Mouse (Mus musculus) c-Kit-negative CD71-positive TER-119-positive erythroid progenitor cells, embryonic 14.5 days (primary cell): Measurements from ENCODE around the gene Krt75.

Experiments used
- DNase-seq: peaks from one replicate; pipeline ENCODE4 v3.0.0-alpha.2; 2013; ENCODE audit warnings: low read depth, low spot score

Gene Krt75

DNA sequence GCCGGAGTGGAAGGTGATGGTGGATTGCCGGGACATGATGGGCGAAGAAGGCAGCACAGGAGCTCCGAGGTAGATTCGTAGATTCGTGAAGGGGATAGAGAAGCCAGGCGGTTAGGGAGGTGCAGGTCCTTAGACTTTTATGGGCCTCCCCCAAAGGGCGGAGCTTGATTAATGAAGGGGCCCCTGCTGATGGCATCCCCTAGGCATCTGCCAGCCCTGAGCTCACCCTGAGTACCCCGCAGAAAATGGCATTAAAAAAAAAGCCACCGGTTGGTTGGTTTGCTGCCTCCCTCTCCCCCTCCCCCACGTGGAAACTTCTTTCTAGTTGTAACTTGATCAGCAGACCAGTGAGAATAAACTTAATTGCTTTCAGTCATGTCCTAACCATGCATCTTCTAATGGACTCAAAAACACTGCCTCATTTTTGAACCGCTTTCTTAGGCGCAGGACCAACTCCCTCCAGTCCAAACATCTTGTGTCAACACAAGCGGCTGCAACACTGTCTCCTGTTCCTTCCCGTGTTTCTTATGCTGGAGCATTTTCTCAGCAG, at the start of gene Krt75:
Krt75 (minus strand) TSS at position 109 of the 550 bp plus-strand sequence.
- DNase-seq: no peak

DNA sequence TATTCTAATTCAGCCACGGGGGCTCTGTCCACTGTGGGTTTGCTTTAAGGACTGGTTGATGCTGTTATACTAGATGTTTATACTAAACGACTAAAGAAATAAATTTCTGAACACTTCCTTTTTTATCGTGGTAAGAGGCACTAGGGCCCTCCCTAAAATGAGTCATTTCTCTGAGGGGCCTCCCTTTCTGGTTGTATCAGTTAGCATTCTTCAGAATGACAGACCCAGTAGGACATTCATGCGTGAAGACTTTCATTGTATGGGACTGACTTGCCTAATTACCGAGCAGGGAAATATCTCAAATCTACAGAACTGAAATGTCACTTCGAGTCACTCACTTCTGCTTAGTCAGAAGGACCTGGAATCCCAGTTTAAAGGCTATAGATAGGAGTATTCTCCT, 25.4 kb upstream of the Krt75 start:
- no peak for DNase-seq

DNA sequence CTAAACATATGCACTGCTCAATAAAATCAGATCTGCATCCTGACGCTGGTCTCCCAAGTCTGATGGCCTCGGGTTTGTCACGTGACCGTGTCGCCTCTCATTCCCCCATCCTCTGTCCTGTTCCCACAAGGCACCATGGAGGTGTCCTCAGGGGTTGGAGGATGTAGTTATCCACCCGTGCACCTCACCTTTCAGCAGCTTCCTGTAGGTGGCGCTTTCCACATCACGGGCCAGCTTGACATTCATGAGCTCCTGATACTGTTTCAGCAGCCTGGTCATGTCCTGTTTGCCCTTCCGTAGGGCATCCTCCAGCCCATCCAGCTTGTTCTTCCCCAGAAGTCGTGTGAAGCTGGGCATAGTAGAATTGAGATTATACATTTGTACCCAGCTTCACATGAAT, 14.5 kb upstream of the Krt75 start:
- no peak for DNase-seq

DNA sequence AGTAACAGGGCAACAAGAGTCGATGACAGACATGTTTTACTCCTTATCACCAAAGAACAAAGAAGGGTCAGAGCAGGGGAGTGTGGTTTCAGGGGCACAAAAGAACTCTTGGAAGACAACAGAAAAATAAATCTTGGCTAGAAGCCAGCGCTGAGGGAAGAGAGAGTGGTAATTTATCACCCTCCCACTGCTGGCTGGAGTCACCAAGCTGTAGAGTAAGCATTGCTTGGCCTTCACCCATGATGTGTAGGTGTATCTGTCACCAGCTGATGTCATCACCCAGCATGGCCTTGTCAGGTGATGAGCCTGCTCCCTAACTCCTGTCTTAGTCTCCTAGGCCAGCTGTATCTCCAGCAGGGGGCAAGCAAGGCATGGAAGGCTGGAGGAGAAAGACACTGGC, 10.8 kb upstream of the Krt75 start:
- no peak for DNase-seq

DNA sequence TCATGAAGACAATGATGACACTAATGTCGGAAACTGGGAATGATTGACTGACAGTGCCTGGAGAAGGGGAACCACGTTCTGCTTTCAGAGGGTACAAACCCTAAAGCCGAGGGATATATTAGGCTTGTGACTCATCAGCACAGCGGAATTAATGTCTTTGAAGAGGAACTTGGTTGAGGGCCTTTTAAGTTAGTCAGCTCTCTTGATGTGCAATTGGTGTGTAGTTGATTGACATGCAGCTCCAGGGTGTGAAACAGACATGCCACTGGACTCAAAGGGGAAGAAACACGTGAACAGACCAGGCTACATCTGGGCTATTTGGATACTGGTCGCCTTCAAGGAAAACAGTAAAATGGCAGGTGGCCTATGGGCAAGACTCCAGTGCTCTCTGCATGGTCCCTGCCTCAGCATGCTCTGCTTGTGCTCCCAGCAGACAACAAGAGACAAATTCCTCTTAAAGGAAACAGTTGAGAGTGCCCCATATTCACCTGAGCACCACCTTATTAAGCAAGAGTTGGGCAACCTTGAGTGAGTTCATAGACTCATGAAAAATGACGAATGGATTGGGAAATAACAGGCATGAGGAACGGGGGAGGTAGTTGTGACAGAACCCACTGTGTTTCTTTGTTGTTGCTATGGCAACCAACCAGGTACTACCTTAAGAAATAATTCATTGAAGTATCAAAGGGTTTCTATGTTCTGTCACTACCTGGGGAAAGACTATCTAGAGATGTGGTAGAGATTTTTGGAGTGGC, 9.7 kb upstream of the Krt75 start:
- DNase-seq: no peak

DNA sequence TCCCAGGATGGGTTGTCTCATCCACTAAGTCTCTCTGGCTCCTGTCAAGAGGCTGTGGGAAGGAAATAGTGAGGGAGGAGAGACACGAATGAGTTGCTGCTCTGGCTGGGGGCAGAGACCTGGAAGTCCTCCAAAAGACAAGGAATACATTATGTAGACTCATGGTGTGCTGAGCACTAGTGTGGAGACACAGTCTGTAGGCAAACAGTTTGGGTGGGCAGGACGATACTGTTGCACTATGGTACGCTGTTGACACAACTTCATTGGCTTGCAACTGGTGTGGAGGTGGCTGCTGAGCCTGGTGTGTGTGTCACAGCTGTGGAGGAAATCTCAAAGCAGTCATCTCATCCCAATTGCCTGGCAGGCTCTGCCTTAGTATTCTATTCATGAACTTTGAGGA, 8.0 kb upstream of the Krt75 start:
- DNase-seq: no peak

DNA sequence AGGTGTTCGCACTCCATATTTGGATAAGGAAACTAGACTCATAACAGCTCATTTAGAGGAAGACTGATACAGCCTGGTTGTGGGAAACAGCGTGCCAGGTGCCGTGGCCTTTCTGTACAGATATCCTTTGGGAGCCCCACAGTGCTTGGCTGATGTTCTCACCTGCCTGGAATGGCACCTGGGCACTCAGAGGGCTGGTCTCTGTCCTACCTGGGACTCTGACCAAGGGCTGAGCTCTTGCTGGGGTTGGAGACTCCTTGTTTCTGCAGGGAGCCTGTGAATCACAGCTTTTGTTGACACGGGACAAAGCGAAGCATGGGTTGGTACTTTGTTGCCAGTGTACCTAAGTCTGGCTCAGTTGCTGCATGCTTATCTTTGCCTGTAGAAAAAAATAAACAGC, 1.8 kb upstream of the Krt75 start:
- no peak for DNase-seq

DNA sequence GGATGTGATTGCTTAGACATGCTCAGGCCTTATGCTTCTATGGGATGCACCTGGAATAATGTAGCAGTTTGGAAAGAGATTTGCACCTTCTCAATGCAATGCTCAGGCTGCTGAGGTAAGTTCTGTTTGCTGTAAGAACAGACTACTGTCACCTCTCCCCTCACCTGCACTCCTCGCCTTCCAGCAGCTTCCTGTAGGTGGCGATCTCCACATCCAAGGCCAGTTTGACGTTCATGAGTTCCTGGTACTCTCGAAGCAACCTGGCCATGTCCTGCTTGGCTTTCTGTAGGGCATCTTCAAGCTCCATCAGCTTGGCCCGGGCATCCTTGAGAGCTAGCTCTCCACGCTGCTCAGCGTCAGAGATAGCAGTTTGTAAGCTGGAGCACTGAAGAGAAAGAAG, 5.9 kb downstream of the Krt75 start:
- DNase-seq: no peak

DNA sequence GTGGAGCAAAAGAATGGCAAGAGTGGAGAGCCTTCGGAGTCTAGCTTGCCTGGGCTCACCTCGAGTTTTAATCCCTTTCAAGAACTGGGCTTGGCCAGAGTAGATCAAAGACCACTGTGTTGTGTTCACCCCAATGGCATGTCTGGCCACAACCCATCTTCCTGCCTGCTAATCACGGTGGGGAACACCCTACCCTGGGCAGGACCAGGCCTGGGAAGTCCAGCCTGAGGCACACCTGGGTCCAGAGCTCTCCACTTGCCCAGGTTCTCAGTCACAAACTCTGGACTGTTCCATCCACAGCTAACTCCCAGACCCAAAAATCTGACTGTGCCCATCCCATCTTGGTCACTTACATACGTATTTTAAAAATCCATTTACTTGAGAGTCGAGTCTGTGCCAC, 10.9 kb downstream of the Krt75 start, which contains the start of gene Krt90:
Krt90 (minus strand) TSS at position 101 of the 400 bp plus-strand sequence.
- no peak for DNase-seq

DNA sequence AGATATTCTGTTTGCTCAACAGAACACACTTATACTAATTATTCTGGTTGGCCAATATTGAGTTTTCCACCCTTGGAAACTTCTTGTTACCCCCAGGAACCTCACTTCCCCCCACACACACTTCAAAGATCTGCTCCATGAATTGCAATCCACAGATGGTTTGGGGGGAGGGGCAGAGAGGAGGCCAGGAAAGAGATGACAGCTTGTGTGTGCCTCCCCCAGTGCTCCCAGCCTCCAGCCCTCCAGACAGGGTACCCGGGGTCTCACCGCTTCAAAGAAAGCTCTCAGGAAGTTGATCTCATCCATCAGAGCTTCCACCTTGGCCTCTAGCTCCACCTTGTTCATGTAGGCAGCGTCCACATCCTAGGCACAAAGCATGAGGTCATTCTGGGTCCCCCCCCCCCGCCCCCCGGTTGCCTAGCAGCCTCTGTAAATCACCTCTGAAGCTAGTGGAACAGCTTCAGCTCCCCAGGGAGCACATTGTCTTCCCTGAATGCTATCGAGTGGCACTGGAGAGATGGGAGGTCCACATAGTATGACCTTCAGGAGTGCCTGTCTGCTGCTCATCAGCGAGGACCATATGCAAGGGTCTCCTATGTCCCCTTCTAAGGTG, 15.6 kb downstream of the Krt75 start:
- no peak for DNase-seq

DNA sequence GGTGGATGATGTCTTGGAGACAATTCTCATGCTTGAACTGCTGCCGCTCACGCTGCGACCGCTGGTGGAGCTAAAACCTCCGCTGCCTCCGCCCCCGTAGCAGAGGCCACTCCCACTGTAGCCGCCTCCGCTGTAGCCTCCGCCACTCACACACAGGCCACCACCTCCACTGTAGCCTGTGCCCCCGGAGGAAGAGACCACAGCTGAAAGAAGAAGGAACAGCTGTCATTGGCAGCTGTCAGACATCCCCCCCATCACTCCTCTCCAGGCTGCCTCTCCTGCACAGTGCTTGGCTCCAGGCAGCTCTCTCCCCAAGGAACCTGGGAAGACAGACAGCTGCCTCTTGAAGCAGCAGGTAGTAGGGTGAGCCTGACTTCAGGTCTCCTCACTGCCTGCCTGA, 20.5 kb downstream of the Krt75 start:
- no peak for DNase-seq

DNA sequence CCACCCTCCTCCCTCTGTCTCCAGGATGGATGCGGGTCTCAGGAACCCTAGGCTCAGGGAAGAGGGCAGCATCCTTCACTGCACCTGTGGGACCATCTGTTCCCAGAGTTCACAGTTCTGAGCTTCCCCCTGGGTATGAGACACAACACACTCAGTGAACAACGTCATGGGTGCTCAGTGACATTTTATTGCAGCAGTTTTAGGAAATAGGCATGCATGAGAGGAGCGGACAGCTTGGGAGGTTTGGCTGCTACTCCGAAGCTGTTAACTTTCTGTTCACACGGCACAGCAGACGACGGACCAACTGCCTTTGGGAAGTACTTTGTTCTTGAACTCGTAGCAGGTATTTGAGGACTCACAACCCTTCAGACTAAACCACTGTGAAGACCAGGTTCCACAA, 21.5 kb downstream of the Krt75 start:
- no peak for DNase-seq

DNA sequence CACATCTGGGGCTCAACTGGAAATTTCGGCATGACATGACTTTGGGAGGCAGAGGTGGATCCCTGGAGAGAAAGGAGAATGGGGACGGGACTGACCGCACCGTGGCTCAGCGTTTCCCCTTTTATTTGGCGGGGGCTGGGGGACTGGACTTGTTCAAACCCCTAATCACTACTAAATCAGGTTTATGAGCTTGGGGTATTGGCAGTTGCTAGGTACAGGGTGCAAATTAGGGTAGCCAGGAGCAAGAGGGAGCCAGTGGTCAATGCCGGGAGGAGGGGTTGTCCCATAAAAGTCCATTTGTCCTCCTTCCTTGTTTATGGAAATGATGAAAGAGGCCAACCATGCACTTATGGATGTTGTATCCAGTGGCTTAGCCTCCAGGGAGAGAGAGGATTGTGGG, 23.1 kb downstream of the Krt75 start, which contains the start of gene Krt82:
Krt82 (minus strand) TSS at position 101 of the 400 bp plus-strand sequence.
- DNase-seq: no peak

DNA sequence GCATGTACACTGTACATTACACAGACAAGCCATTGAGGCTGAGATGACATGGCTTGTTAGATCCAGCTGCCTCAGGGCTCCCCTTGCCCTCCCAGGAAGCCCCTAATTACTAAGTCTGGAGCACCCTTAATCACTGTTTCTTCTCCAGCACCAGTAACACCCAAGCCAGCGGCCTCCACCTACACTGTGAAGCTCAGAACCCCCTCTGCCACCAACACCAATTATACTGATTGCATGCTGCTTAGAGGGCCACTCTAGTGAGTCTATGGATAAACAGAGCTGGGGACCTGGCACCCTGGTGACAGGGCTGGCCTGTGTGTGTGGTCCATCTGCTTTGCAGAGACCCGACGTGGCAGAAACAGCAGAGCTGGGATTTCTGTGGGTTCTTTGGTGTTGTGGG, 29.2 kb downstream of the Krt75 start:
- DNase-seq: no peak

DNA sequence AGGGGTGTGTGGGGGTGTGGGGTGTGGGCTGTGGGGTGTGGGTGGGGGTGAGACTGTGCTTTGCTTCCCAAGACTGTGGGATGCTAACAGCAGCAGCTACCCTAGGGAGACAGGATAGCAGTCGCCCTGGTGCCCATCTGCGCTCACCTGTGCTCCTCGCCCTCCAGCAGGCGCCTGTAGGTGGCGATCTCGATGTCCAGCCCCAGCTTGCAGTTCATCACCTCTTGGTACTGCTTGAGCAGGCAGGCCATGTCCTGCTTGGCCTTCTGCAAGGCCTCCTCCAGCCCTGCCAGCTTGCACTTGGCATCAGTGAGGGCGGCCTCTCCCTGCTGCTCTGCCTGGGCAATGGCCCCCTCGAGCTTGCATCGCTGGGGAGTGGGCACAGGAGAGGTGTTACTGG, 31.2 kb downstream of the Krt75 start:
- DNase-seq: no peak

DNA sequence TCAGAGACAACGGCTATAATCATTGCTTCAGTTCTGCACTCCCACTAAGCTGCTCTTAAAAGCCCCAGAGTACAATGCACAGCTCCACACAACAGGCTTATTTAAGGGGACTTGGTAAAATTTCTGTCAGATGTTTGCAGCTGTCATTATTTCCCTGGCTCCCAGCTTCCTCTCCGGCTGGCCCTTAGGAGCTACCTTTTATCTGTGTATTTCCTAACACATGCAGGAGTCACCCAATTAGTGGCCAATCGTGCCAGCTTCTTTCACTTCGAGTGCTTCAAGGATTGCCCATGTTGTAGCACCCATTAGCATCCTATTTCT, 35.2 kb downstream of the Krt75 start:
- DNase-seq: no peak

DNA sequence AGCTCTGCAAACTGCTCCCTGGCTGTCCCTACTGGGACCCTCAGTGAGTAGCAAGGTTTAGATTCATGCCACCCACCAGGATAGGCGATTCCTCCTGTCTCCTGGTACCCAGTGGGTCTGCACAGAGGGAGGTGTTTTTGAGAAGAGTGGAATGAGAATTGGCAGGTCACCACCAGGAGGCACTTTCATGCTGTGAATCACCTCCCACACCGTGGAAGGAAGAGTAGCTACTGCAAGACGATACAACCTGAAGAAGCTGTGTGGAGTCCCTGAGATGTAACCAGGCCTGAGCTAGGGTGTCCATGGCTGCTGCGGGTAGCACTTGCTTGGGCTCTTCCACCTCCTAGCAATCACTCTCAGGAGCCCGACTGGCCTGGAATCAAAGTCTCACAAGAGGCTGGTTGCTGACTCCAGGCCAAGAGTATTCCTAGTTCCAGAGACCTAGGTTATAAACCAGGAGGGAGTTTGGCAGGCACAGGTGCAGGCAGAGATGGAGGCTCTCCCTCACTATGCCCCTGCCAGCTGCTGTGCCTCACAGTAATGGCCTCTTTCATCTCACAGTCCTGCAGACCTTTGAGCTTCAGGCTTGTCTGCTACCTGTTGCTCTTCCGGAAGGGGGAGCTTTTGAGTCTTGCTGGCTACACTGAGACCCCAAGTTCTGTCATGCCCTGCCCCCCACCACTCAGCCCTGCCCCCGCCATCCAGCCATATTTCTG, 35.7 kb downstream of the Krt75 start:
- DNase-seq: no peak

DNA sequence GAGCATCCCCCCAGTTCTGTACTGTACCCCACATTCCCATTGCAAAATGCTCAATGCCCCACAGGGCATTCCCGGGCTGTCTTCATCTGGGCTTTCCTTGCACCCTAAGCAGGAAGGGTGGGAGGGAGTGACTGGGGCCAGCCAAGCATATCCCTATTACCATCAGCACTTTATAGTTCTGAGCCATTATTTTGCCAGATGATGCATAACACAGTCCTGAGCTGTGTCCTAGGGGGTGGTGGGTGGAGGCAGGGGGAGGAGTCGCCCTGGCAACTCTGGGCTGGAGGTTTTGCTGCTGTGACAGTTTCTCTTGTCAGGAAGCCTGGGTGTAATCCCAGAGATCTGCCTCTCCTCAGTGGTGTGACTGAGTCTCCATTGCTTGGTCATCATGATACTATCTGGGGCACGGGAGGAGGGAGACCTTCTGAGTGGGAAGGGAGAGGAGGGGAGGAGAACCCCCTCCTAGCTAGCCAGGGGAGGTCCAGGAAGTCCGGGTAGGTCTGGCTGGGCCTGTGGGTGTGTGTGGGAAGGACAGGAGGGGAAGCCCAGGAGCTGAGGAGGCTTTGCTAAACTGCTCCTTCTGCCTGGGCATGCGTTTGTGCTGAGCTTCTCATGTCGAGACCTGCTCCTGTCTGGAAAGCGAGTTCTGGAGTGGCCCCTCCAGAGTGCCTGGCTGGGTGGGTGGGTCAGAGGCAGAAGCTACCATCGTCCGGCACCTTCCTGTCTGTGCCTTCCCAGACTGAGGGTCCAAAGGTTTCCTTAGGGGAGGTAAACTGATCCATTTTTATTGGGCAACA, 37.5 kb downstream of the Krt75 start:
- DNase-seq: no peak

DNA sequence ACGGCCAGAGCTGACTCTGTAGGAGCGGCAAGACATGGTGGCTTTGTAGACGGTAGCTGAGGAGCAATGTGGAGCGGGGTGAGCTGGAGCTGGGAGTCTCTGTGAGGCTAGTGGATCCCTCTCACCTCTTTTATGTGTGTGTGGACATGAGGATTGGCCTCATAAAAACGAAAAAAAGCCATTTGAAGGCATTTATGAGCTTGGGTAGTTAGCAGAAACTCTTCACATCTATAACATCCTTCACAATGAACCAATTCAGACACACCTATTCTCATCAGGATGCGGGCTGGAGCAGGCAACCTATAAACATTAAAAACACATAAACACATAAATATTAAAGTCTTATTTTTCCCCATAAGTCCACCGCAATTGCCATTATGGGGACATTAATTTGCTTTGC, 41.0 kb downstream of the Krt75 start, which contains the start of gene Krt84:
Krt84 (minus strand) TSS at position 101 of the 400 bp plus-strand sequence.
- DNase-seq: no peak

DNA sequence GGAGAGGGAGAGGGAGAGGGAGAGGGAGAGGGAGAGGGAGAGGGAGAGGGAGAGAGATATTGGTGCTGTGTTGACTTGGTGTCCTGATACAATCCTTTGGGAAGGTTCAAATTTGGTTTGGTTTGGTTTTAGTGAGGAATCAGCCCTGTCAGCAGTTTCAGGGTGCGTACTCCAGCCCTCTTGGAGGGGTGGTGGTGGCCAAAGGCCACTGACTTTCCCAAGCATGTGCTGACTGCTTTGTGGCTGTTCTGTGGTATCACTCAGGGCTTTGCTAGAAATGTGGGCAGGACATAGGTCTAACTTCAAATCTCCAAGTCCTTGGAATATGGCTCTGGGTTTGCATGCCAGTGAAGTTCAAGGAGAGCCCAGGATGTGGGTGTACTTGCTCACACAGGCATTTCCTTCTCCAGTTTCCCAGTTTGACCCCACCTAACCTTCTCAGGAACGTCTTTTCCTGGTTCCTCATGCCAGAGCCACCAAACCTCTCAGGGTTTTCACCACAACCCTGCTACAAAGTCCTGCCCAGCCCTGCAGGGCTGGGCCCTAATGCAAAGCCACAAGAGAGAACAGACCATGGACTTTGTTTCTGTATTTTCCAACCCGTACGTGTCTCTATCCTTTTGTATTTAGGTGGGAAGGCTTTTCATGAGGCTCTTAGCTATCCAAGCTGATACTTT, 51.0 kb downstream of the Krt75 start:
- DNase-seq: no peak

DNA sequence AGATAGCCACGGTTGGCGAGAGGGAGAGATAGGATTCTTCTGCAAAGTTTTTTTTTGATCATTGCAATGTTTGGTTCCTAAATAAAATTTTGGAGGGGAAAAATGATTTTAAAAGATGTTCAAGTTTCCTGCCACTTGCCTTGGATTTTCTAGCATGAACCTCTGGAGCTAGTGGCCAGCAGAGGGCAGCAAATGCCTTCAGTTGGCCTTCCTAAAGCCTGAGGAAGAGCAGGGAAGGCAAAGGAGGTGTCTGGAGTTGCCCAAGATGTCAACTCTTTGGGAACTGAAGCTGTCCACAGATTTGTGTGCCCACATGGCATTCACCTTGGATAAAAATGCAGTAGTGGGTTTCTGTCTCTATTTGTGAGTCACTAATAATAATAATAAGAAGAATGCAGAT, 53.9 kb downstream of the Krt75 start:
- DNase-seq: no peak
